Mouse (Mus musculus): Measurements from ENCODE around the gene Slc38a6. TPM values are rescaled to one million over a fixed set of nuclear protein-coding genes. Genes with fewer than 3 reads are reported as not detected.

Gene Slc38a6
- polyA plus RNA-seq (2016; fragmentation: Nextera tagmentation; extraction: Ambion mirVana) = 10.1 and 15.3 TPM in 2 replicates

GRCm38 (mm10) chr12:73286287-73287092 is at the start of gene Slc38a6, which contains the start of gene Trmt5:
TSS of gene Slc38a6 (plus strand) at chr12:73286779.
TSS of gene Trmt5 (minus strand) at chr12:73286710.
- H3K9ac ChIP-seq (replicated peaks) = peak within 1 kb of the TSS; percentile 69
- peak; percentile 97 for ATAC-seq (ENCODE audit: insufficient number of reproducible peaks, insufficient read depth, low FRiP score, low TSS enrichment, low read depth)
- no peaks in the 10 kb centered on the region for H3K9me3 ChIP-seq
- peak within 1 kb of the TSS; percentile 76 for H3K4me2 ChIP-seq
- under 1% methylated on average over 53 of the region's 53 CpGs for WGBS
- peak within 1 kb of the TSS; percentile 79 for H3K27ac ChIP-seq
- H3K4me3 ChIP-seq (replicated peaks) = peak within 1 kb of the TSS; percentile 68
- H3K36me3 ChIP-seq = peaks cover 18% of the 10 kb centered on the region
- no peaks in the 10 kb centered on the region for H3K27me3 ChIP-seq
- peaks cover 29% of the 10 kb centered on the region for H3K4me1 ChIP-seq (replicated peaks)

GRCm38 (mm10) chr12:73241960-73242359 is 44.6 kb upstream of the Slc38a6 start:
- Histone ChIP-seq H3K4me3 (replicated peaks) (no peak overlapping the region), H3K9me3 (no peaks in the 10 kb centered on the region), H3K9ac (replicated peaks) (no peak overlapping the region), H3K36me3 (no peaks in the 10 kb centered on the region), H3K4me2 (no peak overlapping the region), H3K27ac (no peak overlapping the region), H3K27me3 (no peaks in the 10 kb centered on the region), H3K4me1 (replicated peaks) (peaks cover 16% of the 10 kb centered on the region)
- 61% methylated on average over 10 of the region's 10 CpGs for WGBS
- ATAC-seq (ENCODE audit: insufficient number of reproducible peaks, insufficient read depth, low FRiP score, low TSS enrichment, low read depth) = peak; percentile 26; the same call in 1 of the 2 replicates

GRCm38 (mm10) chr12:73245687-73246086 is 40.9 kb upstream of the Slc38a6 start:
- H3K4me2 ChIP-seq = no peak overlapping the region
- no peak overlapping the region for H3K9ac ChIP-seq (replicated peaks)
- peaks cover 16% of the 10 kb centered on the region for H3K4me1 ChIP-seq (replicated peaks)
- no peaks in the 10 kb centered on the region for H3K36me3 ChIP-seq
- WGBS = 31% methylated on average over 5 of the region's 5 CpGs
- H3K27me3 ChIP-seq = no peaks in the 10 kb centered on the region
- no peak overlapping the region for H3K4me3 ChIP-seq (replicated peaks)
- no peaks in the 10 kb centered on the region for H3K9me3 ChIP-seq
- peak overlapping the region; percentile 74; the same call in 1 of the 2 replicates for H3K27ac ChIP-seq
- ATAC-seq (ENCODE audit: insufficient number of reproducible peaks, insufficient read depth, low FRiP score, low TSS enrichment, low read depth) = no peak

GRCm38 (mm10) chr12:73255006-73255405 is 31.6 kb upstream of the Slc38a6 start:
- Histone ChIP-seq H3K9me3 (no peaks in the 10 kb centered on the region), H3K36me3 (no peaks in the 10 kb centered on the region), H3K4me3 (replicated peaks) (no peak overlapping the region), H3K27ac (no peak overlapping the region), H3K4me1 (replicated peaks) (no peaks in the 10 kb centered on the region), H3K4me2 (no peak overlapping the region), H3K27me3 (no peaks in the 10 kb centered on the region), H3K9ac (replicated peaks) (no peak overlapping the region)
- ATAC-seq (ENCODE audit: insufficient number of reproducible peaks, insufficient read depth, low FRiP score, low TSS enrichment, low read depth) = no peak
- WGBS = 83% methylated on average over 2 of the region's 2 CpGs

DNA sequence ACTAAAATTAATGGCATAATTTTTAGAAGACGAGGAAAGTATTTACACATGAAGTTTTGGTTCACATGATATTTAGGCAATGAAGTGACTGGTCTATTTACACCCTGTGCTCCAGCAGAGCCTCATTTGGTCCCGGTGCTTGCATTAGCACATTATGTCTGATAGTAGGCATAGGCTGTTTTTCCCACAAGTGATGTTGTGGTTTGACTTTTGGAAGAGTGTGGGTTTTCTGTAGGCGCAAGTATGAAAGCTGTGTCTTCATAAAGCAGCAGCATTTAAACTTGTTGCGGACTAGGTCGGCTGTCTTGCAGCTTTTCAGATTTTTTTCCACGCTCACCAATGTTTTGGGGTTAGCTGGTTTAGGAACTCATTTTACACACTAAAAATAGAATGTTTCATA is 27.3 kb upstream of the Slc38a6 start:
- H3K27ac ChIP-seq = no peak overlapping the region
- H3K9ac ChIP-seq (replicated peaks) = no peak overlapping the region
- H3K4me2 ChIP-seq = no peak overlapping the region
- no peaks in the 10 kb centered on the region for H3K36me3 ChIP-seq
- no peak overlapping the region for H3K4me3 ChIP-seq (replicated peaks)
- 93% methylated on average over 6 of the region's 6 CpGs for WGBS
- H3K27me3 ChIP-seq = no peaks in the 10 kb centered on the region
- H3K9me3 ChIP-seq = peaks cover 12% of the 10 kb centered on the region; the same call in 1 of the 2 replicates
- H3K4me1 ChIP-seq (replicated peaks) = no peaks in the 10 kb centered on the region
- no peak for ATAC-seq (ENCODE audit: insufficient number of reproducible peaks, insufficient read depth, low FRiP score, low TSS enrichment, low read depth)

DNA sequence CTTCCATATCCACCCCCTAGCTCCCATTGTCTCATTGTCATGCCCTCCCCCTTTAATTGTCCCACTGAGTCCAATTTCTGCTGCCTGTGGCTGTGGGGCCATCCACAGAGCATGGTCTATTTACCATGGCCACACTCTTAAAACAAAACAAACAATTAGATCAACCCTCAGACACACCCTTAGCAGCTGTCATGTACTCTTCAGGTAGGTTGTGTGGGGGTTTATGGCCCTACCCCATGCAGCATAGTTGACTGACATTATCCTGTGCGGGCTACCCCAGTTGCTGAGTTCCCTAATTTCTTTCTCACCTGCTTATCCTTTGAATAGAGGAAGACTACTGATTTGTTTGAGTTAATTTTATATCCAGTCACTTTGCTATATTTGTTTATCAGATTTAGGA is 26.2 kb upstream of the Slc38a6 start:
- ATAC-seq (ENCODE audit: insufficient number of reproducible peaks, insufficient read depth, low FRiP score, low TSS enrichment, low read depth) = no peak
- no peaks in the 10 kb centered on the region for H3K27me3 ChIP-seq
- WGBS = 96% methylated on average over 1 of the region's 1 CpGs
- peaks cover 12% of the 10 kb centered on the region; the same call in 1 of the 2 replicates for H3K9me3 ChIP-seq
- no peak overlapping the region for H3K9ac ChIP-seq (replicated peaks)
- no peak overlapping the region for H3K4me3 ChIP-seq (replicated peaks)
- H3K4me1 ChIP-seq (replicated peaks) = no peaks in the 10 kb centered on the region
- H3K36me3 ChIP-seq = no peaks in the 10 kb centered on the region
- H3K4me2 ChIP-seq = no peak overlapping the region
- H3K27ac ChIP-seq = no peak overlapping the region

- ATAC-seq (ENCODE audit: insufficient number of reproducible peaks, insufficient read depth, low FRiP score, low TSS enrichment, low read depth) = no peak
- no peaks in the 10 kb centered on the region for H3K27me3 ChIP-seq
- no peak overlapping the region for H3K4me2 ChIP-seq
- H3K36me3 ChIP-seq = no peaks in the 10 kb centered on the region
- no peak overlapping the region for H3K27ac ChIP-seq
- no peak overlapping the region for H3K9ac ChIP-seq (replicated peaks)
- WGBS = 82% methylated on average over 3 of the region's 3 CpGs
- peaks cover 20% of the 10 kb centered on the region for H3K4me1 ChIP-seq (replicated peaks)
- H3K4me3 ChIP-seq (replicated peaks) = no peak overlapping the region
- H3K9me3 ChIP-seq = peaks cover 12% of the 10 kb centered on the region; the same call in 1 of the 2 replicates
Observed at GRCm38 (mm10) chr12:73265381-73265978, 21.1 kb upstream of the Slc38a6 start.

DNA sequence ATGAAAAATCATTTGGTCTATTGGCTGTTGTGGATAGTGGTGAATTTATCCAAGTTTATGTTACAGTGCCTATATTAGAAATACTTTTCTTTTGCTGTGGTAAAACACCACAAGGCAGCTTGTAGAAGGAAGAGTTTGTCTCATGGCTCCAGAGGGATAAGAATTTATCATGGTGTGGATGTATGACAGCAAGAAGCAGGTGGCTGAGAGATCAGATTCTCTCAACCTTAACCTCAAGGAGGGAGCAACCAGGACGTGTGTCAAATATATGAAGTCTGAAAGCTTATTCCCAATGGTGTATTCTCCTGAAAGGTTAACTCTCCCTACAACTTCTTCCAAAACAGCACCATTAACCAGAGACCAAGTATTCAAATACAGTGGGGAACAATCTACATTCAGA is 20.0 kb upstream of the Slc38a6 start:
- H3K4me3 ChIP-seq (replicated peaks) = no peak overlapping the region
- no peak overlapping the region for H3K27ac ChIP-seq
- H3K4me1 ChIP-seq (replicated peaks) = peaks cover 27% of the 10 kb centered on the region
- no peaks in the 10 kb centered on the region for H3K36me3 ChIP-seq
- H3K27me3 ChIP-seq = no peaks in the 10 kb centered on the region
- H3K9me3 ChIP-seq = peaks cover 10% of the 10 kb centered on the region; the same call in 1 of the 2 replicates
- no peak overlapping the region for H3K9ac ChIP-seq (replicated peaks)
- no peak for ATAC-seq (ENCODE audit: insufficient number of reproducible peaks, insufficient read depth, low FRiP score, low TSS enrichment, low read depth)
- 81% methylated on average over 1 of the region's 1 CpGs for WGBS
- H3K4me2 ChIP-seq = no peak overlapping the region

DNA sequence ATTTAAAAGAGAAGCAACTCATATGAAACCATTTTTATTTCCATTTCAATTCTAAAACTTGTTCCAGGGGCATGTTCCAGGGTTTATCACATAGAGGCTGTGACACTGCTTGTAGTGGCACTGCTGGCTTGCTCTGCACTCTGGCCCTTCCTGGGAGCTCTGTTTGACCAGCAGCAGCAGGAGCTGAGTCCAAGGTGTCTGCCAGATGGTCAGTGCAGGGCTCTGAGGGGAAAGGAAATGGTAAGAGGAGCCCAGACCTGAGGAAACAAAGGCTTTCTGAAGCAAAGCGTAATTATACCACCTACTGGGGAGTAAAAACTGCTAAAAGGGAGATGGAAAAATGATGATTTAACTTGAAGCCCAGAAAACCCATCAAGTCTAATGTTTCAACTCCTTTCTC is 18.1 kb upstream of the Slc38a6 start:
- Histone ChIP-seq H3K27ac (peak overlapping the region; percentile 67; the same call in 1 of the 2 replicates), H3K36me3 (no peaks in the 10 kb centered on the region), H3K4me1 (replicated peaks) (peaks cover 44% of the 10 kb centered on the region), H3K4me2 (no peak overlapping the region), H3K27me3 (no peaks in the 10 kb centered on the region), H3K4me3 (replicated peaks) (no peak overlapping the region), H3K9me3 (no peaks in the 10 kb centered on the region), H3K9ac (replicated peaks) (no peak overlapping the region)
- 43% methylated on average over 1 of the region's 1 CpGs for WGBS
- no peak for ATAC-seq (ENCODE audit: insufficient number of reproducible peaks, insufficient read depth, low FRiP score, low TSS enrichment, low read depth)

GRCm38 (mm10) chr12:73269531-73269930 is 17.0 kb upstream of the Slc38a6 start:
- WGBS = 31% methylated on average over 3 of the region's 3 CpGs
- ATAC-seq (ENCODE audit: insufficient number of reproducible peaks, insufficient read depth, low FRiP score, low TSS enrichment, low read depth) = 0 out of 2 replicates have a peak, but pooled peaks have one; percentile 56

DNA sequence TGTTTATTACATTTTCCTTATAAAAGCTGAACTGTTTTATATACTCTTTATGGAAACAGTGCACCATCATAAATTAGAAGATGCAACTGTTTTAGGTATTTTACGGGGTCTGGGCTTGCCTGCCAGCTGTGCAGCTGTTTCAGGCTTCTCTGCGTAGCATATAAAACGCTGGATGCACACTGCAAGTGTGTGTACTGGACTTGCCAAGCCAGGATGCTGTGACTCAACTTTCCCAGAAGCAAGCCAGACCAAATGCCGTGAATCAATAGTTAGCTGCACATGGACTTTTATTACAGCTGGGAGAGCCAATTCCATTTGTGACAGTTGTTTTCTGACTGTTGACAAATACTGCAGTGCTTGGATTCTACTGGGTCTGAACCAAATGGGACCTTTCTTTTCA is 16.6 kb upstream of the Slc38a6 start:
- ATAC-seq (ENCODE audit: insufficient number of reproducible peaks, insufficient read depth, low FRiP score, low TSS enrichment, low read depth) = peak; percentile 80
- H3K27ac ChIP-seq = peak overlapping the region; percentile 56
- H3K4me2 ChIP-seq = no peak overlapping the region
- H3K27me3 ChIP-seq = no peaks in the 10 kb centered on the region
- H3K4me1 ChIP-seq (replicated peaks) = peaks cover 44% of the 10 kb centered on the region
- 20% methylated on average over 4 of the region's 4 CpGs for WGBS
- H3K9ac ChIP-seq (replicated peaks) = no peak overlapping the region
- peaks cover 12% of the 10 kb centered on the region; the same call in 1 of the 2 replicates for H3K36me3 ChIP-seq
- no peak overlapping the region for H3K4me3 ChIP-seq (replicated peaks)
- no peaks in the 10 kb centered on the region for H3K9me3 ChIP-seq

More at GRCm38 (mm10) chr12:73269531-73269930, 17.0 kb upstream of the Slc38a6 start:
- Histone ChIP-seq H3K9me3 (no peaks in the 10 kb centered on the region), H3K4me2 (no peak overlapping the region), H3K27me3 (no peaks in the 10 kb centered on the region), H3K36me3 (peaks cover 8% of the 10 kb centered on the region; the same call in 1 of the 2 replicates), H3K4me1 (replicated peaks) (peaks cover 44% of the 10 kb centered on the region), H3K9ac (replicated peaks) (no peak overlapping the region), H3K4me3 (replicated peaks) (no peak overlapping the region), H3K27ac (no peak overlapping the region)

All from limb, embryonic 12.5 days (tissue).